Mouse (Mus musculus) erythroblast, embryonic 14.5 days (primary cell): ENCODE data around the gene Cep68.

Experiments used
- GATA1 ChIP-seq: IDR thresholded peaks from 2 replicates; pipeline ENCODE4 v1.6.1; 2012; ENCODE audit warnings: low read length, inconsistent platforms, mixed read lengths
- TAL1 ChIP-seq: IDR thresholded peaks from 3 replicates; pipeline ENCODE4 v1.6.1; 2012; ENCODE audit warnings: low read length, inconsistent platforms, mixed read lengths

GRCm38 (mm10) chr11:20217227-20217626 is 32.0 kb downstream of the Cep68 start:
- TF ChIP-seq TAL1 (no peak), GATA1 (no peak)
